25 mouse cellular contexts compared by ENCODE assay signal in genomic region chr4:100033944-100034343, GRCm38 (mm10).
DNase-seq lines count a peak whose midpoint lies in the region; ATAC-seq and TF ChIP-seq lines count a peak whose summit lies in the region.
"Had no signal": no experiment of that assay in that cellular context is flagged by ENCODE, and none has a peak within 500 bp of the region (broad histone marks: within the 10 kb centered on the region; RNA-seq: fewer than 3 reads in every experiment).

No protein-coding gene starts in this region.

- H3K4me1 ChIP-seq in lung, embryonic 14.5 days (ENCODE audit: insufficient read depth) = peaks cover 3% of the 10 kb centered on the region; the same call in 1 of the 2 replicates
- 0 out of 2 replicates have a peak, but pooled peaks cover 2% of the 10 kb centered on the region for H3K4me1 ChIP-seq in lung, adult 2 months (ENCODE audit: control insufficient read depth, insufficient read depth, low read length)

- H3K9ac ChIP-seq in lung, embryonic 14.5 days = no peak overlapping the region
- H3K9ac ChIP-seq: embryonic facial prominence, embryonic 12.5 days; embryonic facial prominence, embryonic 15.5 days; heart, embryonic 13.5 days; hindbrain, embryonic 14.5 days had no signal

- H3K36me3 ChIP-seq in lung, embryonic 14.5 days (ENCODE audit: insufficient read depth) = no peaks in the 10 kb centered on the region
- H3K36me3 ChIP-seq: embryonic facial prominence, embryonic 12.5 days; embryonic facial prominence, embryonic 15.5 days; heart, embryonic 10.5 days; heart, embryonic 13.5 days had no signal

- DNase-seq in lung, embryonic 14.5 days = peak; percentile 23
- no peak for DNase-seq in lung, adult 2 months
- peak; percentile 24 for DNase-seq in lung, postnatal 10 days
- DNase-seq in lung, postnatal 4 days = peak; percentile 8 to 60
- DNase-seq in B cell, adult 2 months = no peak
- DNase-seq in testis, postnatal 14 days (ENCODE audit: low spot score) = no peak
- no peak for DNase-seq in right cerebral cortex, postnatal 4 days
- DNase-seq: adrenal gland, adult 2 months; adrenal gland, postnatal 14 days; cerebellum, adult 11 months; cerebellum, adult 2 months; cerebellum, adult 9-11 months; cerebellum, postnatal 25 days; gastrocnemius, postnatal 10 days; gastrocnemius, postnatal 36 days; heart, adult 2 months; heart, postnatal 14 days; heart, postnatal 4 days had no signal

- no peak for TF ChIP-seq CTCF in lung, embryonic 14.5 days (IDR thresholded peaks at IDR 0.05; ENCODE audit: low read depth)
- no peak for TF ChIP-seq CTCF in lung, adult 2 months (IDR thresholded peaks at IDR 0.05; ENCODE audit: insufficient read depth, low read length)

- WGBS in lung, embryonic 14.5 days = 69% methylated on average over 4 of the region's 4 CpGs
- 61% methylated on average over 4 of the region's 4 CpGs for WGBS in lung, adult 2 months

- no peak overlapping the region for H3K27ac ChIP-seq in lung, embryonic 14.5 days (ENCODE audit: low read depth)
- H3K27ac ChIP-seq: embryonic facial prominence, embryonic 12.5 days; embryonic facial prominence, embryonic 15.5 days; heart, adult 2 months; heart, embryonic 10.5 days; heart, embryonic 13.5 days; hindbrain, embryonic 14.5 days had no signal

- H3K27me3 ChIP-seq in lung, embryonic 14.5 days (ENCODE audit: insufficient read depth, low read length) = no peaks in the 10 kb centered on the region
- H3K27me3 ChIP-seq: embryonic facial prominence, embryonic 12.5 days; embryonic facial prominence, embryonic 15.5 days; heart, embryonic 13.5 days had no signal

- TF ChIP-seq POLR2A in lung, adult 2 months (IDR thresholded peaks at IDR 0.05; ENCODE audit: borderline replicate concordance, extremely low read depth, low read depth, low read length) = no peak

- H3K9me3 ChIP-seq in lung, embryonic 14.5 days (ENCODE audit: low read depth, low read length) = no peaks in the 10 kb centered on the region
- H3K9me3 ChIP-seq: embryonic facial prominence, embryonic 12.5 days; embryonic facial prominence, embryonic 15.5 days; heart, embryonic 10.5 days; heart, embryonic 13.5 days had no signal

- no peak overlapping the region for H3K4me2 ChIP-seq in lung, embryonic 14.5 days
- H3K4me2 ChIP-seq: embryonic facial prominence, embryonic 12.5 days; embryonic facial prominence, embryonic 15.5 days; heart, embryonic 13.5 days; hindbrain, embryonic 14.5 days had no signal

- no peak for ATAC-seq in lung, embryonic 14.5 days (ENCODE audit: insufficient read depth)
- ATAC-seq: CD4-positive, CD25-positive, alpha-beta regulatory T cell, adult 4 months; forebrain, embryonic 14.5 days had no signal

- no peak overlapping the region for H3K4me3 ChIP-seq in lung, embryonic 14.5 days (ENCODE audit: low read depth, low read length)
- H3K4me3 ChIP-seq in lung, adult 2 months (replicated peaks; ENCODE audit: extremely low read depth, low read depth, low read length) = no peak overlapping the region
- H3K4me3 ChIP-seq: embryonic facial prominence, embryonic 12.5 days; embryonic facial prominence, embryonic 15.5 days; heart, adult 2 months; heart, embryonic 10.5 days; heart, embryonic 13.5 days had no signal

Comparison
In these comparisons a context has a peak if more than half of its experiments do, and no peak if none do; other contexts are left out.
1. DNase-seq: peak in lung, embryonic 14.5 days (single experiment), lung, postnatal 10 days (single experiment) and lung, postnatal 4 days (2 of 2); none in lung, adult 2 months (single experiment), B cell, adult 2 months (0 of 2), testis, postnatal 14 days (single experiment) and right cerebral cortex, postnatal 4 days (single experiment).